Mouse (Mus musculus): ENCODE data around the gene Rabggtb. TPM values are rescaled to one million over a fixed set of nuclear protein-coding genes. Genes with fewer than 3 reads are reported as not detected.

The Rabggtb gene
- polyA plus RNA-seq, 1 experiment from 2014 or later = 53.4 TPM

DNA sequence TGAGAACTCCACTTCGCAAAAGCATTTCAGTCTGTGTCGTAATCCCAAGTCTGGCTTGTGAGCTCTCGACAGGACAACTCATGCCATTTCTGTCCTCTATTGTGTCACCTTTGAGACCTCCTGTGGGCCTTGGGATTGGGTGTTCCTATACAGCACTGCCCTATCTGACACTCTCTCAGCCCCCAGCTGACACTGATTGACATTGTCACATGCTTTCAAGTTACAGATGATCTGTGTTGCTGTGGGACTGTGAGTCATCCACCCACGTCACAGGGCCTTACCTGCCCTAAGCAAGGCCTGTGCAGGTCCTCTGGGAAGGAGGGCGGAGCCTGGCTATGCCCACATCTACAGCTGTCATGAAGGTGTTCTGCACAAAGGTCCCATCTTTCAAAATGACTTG, 19.7 kb upstream of the Rabggtb start:
- Histone ChIP-seq H3K27me3 (ENCODE audit: control insufficient read depth, insufficient read depth, low read length) (no peaks in the 10 kb centered on the region), H3K9ac (ENCODE audit: low read depth, low read length) (no peak overlapping the region), H3K36me3 (ENCODE audit: control insufficient read depth, insufficient read depth, low read length) (peaks cover 31% of the 10 kb centered on the region), H3K27ac (ENCODE audit: low read depth, low read length) (no peak overlapping the region), H3K9me3 (replicated peaks; ENCODE audit: control insufficient read depth, low read length) (no peaks in the 10 kb centered on the region), H3K4me1 (ENCODE audit: control insufficient read depth, insufficient read depth, low read length) (peaks cover 2% of the 10 kb centered on the region; the same call in 1 of the 2 replicates), H3K4me3 (ENCODE audit: low read depth, low read length) (no peak overlapping the region), H3K4me2 (no peak overlapping the region)
- no peak for ATAC-seq (replicated peaks; ENCODE audit: insufficient number of reproducible peaks, low FRiP score, low TSS enrichment)
- 88% methylated on average over 5 of the region's 5 CpGs for WGBS (ENCODE audit: insufficient replicate concordance)

DNA sequence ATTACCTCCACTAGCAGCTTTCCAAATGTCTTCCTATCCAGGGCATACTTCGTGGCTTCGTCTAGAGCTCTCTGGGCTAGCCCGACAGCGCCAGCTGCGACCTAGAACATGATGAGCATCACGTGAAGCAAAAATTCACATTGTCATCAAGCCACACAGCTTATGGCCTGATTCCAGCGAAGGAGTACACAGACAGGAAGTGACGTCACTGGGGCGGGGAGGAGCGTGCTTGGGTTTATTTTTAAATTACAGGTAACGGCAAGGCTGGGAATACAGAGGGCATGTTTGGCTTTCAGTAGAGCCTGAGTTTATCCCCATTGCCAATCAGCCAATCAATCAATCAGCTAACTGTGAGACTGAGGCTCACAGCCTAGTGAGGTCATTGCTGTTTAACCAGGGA, 16.7 kb upstream of the Rabggtb start:
- 86% methylated on average over 11 of the region's 11 CpGs for WGBS (ENCODE audit: insufficient replicate concordance)
- no peak overlapping the region for H3K4me3 ChIP-seq (ENCODE audit: low read depth, low read length)
- no peaks in the 10 kb centered on the region for H3K9me3 ChIP-seq (replicated peaks; ENCODE audit: control insufficient read depth, low read length)
- no peaks in the 10 kb centered on the region for H3K4me1 ChIP-seq (ENCODE audit: control insufficient read depth, insufficient read depth, low read length)
- no peak overlapping the region for H3K4me2 ChIP-seq
- H3K27me3 ChIP-seq (ENCODE audit: control insufficient read depth, insufficient read depth, low read length) = no peaks in the 10 kb centered on the region
- ATAC-seq (replicated peaks; ENCODE audit: insufficient number of reproducible peaks, low FRiP score, low TSS enrichment) = no peak
- H3K36me3 ChIP-seq (ENCODE audit: control insufficient read depth, insufficient read depth, low read length) = peaks cover 39% of the 10 kb centered on the region
- H3K27ac ChIP-seq (ENCODE audit: low read depth, low read length) = no peak overlapping the region
- H3K9ac ChIP-seq (ENCODE audit: low read depth, low read length) = no peak overlapping the region

DNA sequence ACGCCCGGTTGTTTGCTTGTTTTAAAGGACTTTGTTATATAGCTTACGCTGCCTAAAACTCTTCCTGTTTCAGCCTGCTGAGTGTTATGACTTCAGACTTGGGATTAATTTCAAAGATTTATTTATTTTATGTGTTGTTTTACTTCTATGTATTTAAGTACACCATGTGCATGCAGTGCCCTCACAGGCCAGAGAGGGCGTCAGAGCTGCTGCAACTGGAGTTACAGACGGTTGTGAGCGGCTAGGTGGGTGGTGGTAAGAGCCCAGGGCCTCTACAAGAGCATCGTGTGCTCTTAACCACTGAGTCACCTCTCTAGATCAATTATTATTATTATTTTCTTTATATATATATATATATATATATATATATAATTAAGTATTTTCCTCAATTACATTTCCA, 13.5 kb upstream of the Rabggtb start:
- Histone ChIP-seq H3K36me3 (ENCODE audit: control insufficient read depth, insufficient read depth, low read length) (peaks cover 31% of the 10 kb centered on the region), H3K9ac (ENCODE audit: low read depth, low read length) (no peak overlapping the region), H3K4me3 (ENCODE audit: low read depth, low read length) (no peak overlapping the region), H3K27ac (ENCODE audit: low read depth, low read length) (no peak overlapping the region), H3K27me3 (ENCODE audit: control insufficient read depth, insufficient read depth, low read length) (no peaks in the 10 kb centered on the region), H3K4me1 (ENCODE audit: control insufficient read depth, insufficient read depth, low read length) (no peaks in the 10 kb centered on the region), H3K9me3 (replicated peaks; ENCODE audit: control insufficient read depth, low read length) (no peaks in the 10 kb centered on the region), H3K4me2 (no peak overlapping the region)
- ATAC-seq (replicated peaks; ENCODE audit: insufficient number of reproducible peaks, low FRiP score, low TSS enrichment) = no peak
- 85% methylated on average over 7 of the region's 7 CpGs for WGBS (ENCODE audit: insufficient replicate concordance)

DNA sequence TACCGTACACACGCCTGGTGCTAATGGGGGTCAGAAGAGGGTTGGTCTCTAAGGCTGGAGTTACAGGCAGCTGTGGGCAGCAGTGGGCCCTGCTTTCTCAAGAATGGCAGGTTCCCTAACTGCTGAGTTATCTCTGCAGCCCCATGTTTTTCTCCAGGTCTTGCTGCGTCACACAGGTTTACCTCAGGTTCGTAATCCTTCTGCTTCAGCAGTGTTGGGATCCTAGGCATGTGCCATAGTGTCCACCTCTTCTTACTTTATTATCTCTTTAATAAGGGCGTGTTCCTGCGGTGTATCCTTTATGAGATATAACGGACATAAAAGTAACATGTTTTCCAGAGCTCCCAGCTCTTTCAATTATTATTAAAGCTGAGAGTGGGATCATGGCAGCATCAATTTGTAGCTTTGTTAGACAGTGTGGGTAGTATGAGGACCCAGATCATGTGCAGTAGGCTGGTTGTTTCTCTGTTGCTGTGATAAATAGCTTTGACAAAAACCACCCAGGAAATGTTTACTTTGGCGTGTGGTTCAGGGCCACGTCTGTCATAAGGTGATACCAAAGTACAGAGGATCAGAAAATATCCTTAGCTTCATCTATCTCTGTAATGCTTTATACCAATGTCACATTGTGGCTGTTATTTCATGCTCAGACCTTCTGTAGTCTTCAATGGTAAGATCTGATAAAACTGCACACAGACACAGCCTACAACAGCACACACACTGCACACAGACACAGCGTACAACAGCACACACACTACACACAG, 8.5 kb upstream of the Rabggtb start:
- Histone ChIP-seq H3K36me3 (ENCODE audit: control insufficient read depth, insufficient read depth, low read length) (peaks cover 17% of the 10 kb centered on the region), H3K27me3 (ENCODE audit: control insufficient read depth, insufficient read depth, low read length) (no peaks in the 10 kb centered on the region), H3K9ac (ENCODE audit: low read depth, low read length) (no peak overlapping the region), H3K9me3 (replicated peaks; ENCODE audit: control insufficient read depth, low read length) (no peaks in the 10 kb centered on the region), H3K4me3 (ENCODE audit: low read depth, low read length) (no peak overlapping the region), H3K4me1 (ENCODE audit: control insufficient read depth, insufficient read depth, low read length) (no peaks in the 10 kb centered on the region), H3K4me2 (no peak overlapping the region), H3K27ac (ENCODE audit: low read depth, low read length) (no peak overlapping the region)
- WGBS (ENCODE audit: insufficient replicate concordance) = 93% methylated on average over 10 of the region's 10 CpGs
- no peak for ATAC-seq (replicated peaks; ENCODE audit: insufficient number of reproducible peaks, low FRiP score, low TSS enrichment)

DNA sequence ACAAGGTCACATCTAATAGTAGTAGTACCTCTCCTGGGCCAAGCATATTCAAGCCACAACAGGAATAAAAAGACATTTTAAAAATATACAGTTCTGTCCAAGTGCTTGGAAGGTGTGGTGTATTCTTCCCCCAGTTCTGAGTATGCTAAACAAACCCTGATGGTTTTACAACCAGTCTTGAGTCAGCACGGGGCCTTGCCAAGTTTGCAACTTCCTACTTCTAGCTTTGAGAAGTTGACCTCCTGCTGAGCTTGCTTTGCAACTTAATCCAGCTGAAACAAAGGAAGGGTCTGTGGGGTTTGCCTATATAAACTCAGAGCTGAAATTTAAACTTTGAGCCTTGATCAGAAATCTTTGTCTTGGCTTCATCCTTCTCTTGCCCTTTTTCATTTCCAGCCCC, 4.4 kb upstream of the Rabggtb start:
- Histone ChIP-seq H3K4me2 (no peak overlapping the region), H3K9ac (ENCODE audit: low read depth, low read length) (no peak overlapping the region), H3K4me3 (ENCODE audit: low read depth, low read length) (no peak overlapping the region), H3K27me3 (ENCODE audit: control insufficient read depth, insufficient read depth, low read length) (no peaks in the 10 kb centered on the region), H3K36me3 (ENCODE audit: control insufficient read depth, insufficient read depth, low read length) (peaks cover 4% of the 10 kb centered on the region; the same call in 1 of the 2 replicates), H3K27ac (ENCODE audit: low read depth, low read length) (no peak overlapping the region), H3K9me3 (replicated peaks; ENCODE audit: control insufficient read depth, low read length) (no peaks in the 10 kb centered on the region), H3K4me1 (ENCODE audit: control insufficient read depth, insufficient read depth, low read length) (no peaks in the 10 kb centered on the region)
- ATAC-seq (replicated peaks; ENCODE audit: insufficient number of reproducible peaks, low FRiP score, low TSS enrichment) = no peak
- 36% methylated on average over 1 of the region's 1 CpGs for WGBS (ENCODE audit: insufficient replicate concordance)

DNA sequence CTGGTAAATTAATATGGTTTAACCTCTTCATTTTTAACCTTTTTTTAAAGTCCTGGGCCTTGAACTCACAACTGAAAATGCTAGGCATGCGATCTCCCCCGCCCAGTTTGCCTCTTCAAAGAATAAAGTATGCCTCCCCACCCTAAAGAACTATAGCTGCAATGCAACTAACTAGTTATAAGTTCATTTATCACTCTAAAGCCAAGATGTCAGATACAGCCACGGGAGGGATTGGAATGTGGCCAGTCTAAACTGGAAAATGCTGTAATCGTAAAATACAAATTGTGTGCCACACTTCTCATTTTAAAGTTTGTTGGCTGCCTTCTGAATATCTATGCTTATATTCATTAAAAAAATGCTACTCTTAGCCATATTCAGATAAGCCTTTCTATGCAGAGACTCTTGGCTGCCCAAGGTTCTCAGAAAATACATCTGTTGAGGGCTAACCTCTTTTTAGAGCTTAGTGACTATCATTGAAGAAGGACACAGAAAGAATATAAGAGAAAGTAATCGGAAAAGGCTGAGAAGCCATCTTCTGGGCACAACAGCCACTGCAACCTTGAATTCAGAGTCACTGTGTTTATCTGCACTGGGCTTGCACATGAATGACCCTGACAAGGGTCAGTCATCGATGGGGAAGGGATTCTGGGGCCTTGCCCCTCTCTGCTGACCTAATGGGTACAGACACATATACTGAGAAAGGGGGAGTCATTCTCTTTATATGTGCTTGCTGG, 868 bp upstream of the Rabggtb start:
- 40% methylated on average over 6 of the region's 6 CpGs for WGBS (ENCODE audit: insufficient replicate concordance)
- H3K9ac ChIP-seq (ENCODE audit: low read depth, low read length) = peak overlapping the region; percentile 100
- H3K27me3 ChIP-seq (ENCODE audit: control insufficient read depth, insufficient read depth, low read length) = no peaks in the 10 kb centered on the region
- H3K36me3 ChIP-seq (ENCODE audit: control insufficient read depth, insufficient read depth, low read length) = peaks cover 24% of the 10 kb centered on the region
- H3K4me3 ChIP-seq (ENCODE audit: low read depth, low read length) = peak overlapping the region; percentile 98
- H3K4me2 ChIP-seq = peak overlapping the region; percentile 90
- no peaks in the 10 kb centered on the region for H3K9me3 ChIP-seq (replicated peaks; ENCODE audit: control insufficient read depth, low read length)
- peak overlapping the region; percentile 93 for H3K27ac ChIP-seq (ENCODE audit: low read depth, low read length)
- ATAC-seq (replicated peaks; ENCODE audit: insufficient number of reproducible peaks, low FRiP score, low TSS enrichment) = no peak
- H3K4me1 ChIP-seq (ENCODE audit: control insufficient read depth, insufficient read depth, low read length) = peaks cover 27% of the 10 kb centered on the region

DNA sequence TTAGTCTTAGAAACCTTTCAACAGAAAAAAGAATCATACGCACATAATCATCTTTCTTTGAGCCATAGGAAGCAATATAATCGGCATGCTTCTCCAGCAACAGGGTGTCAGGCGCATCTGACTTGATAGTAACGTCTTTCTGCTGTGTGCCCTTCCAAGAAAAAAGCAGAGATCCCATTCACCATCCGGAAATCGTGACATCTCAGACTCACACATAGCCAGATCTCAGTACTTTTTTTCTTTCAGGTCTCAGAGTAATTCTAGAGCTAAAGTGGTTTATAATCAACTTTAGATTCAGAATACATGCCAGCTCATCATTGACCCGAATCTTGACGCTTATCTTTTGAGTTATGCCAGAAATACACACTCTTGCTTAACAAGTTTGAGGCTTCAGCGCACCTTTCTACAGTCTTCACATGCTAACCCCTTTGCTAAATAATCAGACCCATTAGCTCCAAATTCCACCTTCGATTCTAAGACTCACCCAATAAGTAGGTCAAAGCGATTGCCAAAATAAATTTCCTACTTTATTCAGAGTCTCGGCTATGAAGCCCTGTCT, 848 bp downstream of the Rabggtb start:
- Histone ChIP-seq H3K9me3 (replicated peaks; ENCODE audit: control insufficient read depth, low read length) (no peaks in the 10 kb centered on the region), H3K4me3 (ENCODE audit: low read depth, low read length) (peak overlapping the region; percentile 98), H3K9ac (ENCODE audit: low read depth, low read length) (peak overlapping the region; percentile 100), H3K27ac (ENCODE audit: low read depth, low read length) (peak overlapping the region; percentile 93), H3K27me3 (ENCODE audit: control insufficient read depth, insufficient read depth, low read length) (no peaks in the 10 kb centered on the region), H3K36me3 (ENCODE audit: control insufficient read depth, insufficient read depth, low read length) (peaks cover 37% of the 10 kb centered on the region), H3K4me1 (ENCODE audit: control insufficient read depth, insufficient read depth, low read length) (peaks cover 36% of the 10 kb centered on the region), H3K4me2 (peak overlapping the region; percentile 90)
- under 1% methylated on average over 12 of the region's 12 CpGs for WGBS (ENCODE audit: insufficient replicate concordance)
- ATAC-seq (replicated peaks; ENCODE audit: insufficient number of reproducible peaks, low FRiP score, low TSS enrichment) = no peak

DNA sequence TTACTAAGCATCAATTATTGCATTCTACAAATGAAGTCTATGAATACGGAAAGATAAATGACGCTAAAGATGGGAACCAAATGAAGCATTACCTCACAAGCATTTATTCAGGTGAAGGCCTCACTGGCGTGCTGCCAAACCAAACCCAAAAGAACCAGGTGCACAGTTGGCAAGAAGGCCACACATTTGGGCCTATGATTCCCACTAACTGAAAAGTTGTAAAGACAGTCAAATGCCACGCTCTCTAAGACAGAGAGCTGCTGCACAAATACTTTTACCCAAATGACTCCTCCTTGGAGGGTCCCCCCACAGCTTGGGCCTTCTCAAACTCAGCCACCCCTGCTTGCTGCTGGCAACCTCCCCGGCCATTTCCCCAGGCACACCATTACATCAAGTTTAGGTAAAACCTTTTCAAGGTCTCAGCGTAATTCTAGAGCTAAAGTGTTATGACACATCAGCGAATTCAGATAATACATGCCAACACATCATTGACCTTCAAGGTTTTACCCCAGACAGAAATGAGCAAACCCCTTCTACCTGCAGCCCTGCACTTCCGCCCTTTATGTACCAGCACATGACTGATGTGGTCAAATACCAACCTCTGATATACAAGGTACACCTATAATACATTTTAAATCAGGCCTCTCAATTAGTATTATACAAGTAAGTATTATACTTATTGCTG, 1.5 kb downstream of the Rabggtb start:
- Histone ChIP-seq H3K4me1 (ENCODE audit: control insufficient read depth, insufficient read depth, low read length) (peaks cover 36% of the 10 kb centered on the region), H3K36me3 (ENCODE audit: control insufficient read depth, insufficient read depth, low read length) (peaks cover 44% of the 10 kb centered on the region), H3K27ac (ENCODE audit: low read depth, low read length) (peak overlapping the region; percentile 93), H3K4me3 (ENCODE audit: low read depth, low read length) (peak overlapping the region; percentile 98), H3K27me3 (ENCODE audit: control insufficient read depth, insufficient read depth, low read length) (no peaks in the 10 kb centered on the region), H3K9ac (ENCODE audit: low read depth, low read length) (peak overlapping the region; percentile 100), H3K9me3 (replicated peaks; ENCODE audit: control insufficient read depth, low read length) (no peaks in the 10 kb centered on the region), H3K4me2 (peak overlapping the region; percentile 90)
- ATAC-seq (replicated peaks; ENCODE audit: insufficient number of reproducible peaks, low FRiP score, low TSS enrichment) = no peak
- WGBS (ENCODE audit: insufficient replicate concordance) = 40% methylated on average over 8 of the region's 8 CpGs
